Mouse (Mus musculus) bone marrow macrophage, adult 2 months (primary cell): Measurements from ENCODE around the gene Atp13a3.
"Not testable (repeated sequence)": the region's sequence is repeated elsewhere in the genome, so short reads cannot be mapped to it uniquely, and the experiment has no call there.

Experiments used
- CTCF ChIP-seq: IDR thresholded peaks from 2 replicates; pipeline ENCODE4 v1.5.1; 2012; ENCODE audit warnings: low read depth, mild to moderate bottlenecking, low read length, moderate library complexity
- POLR2A ChIP-seq: IDR thresholded peaks from 2 replicates; pipeline ENCODE4 v1.6.1; 2012; ENCODE audit warnings: mild to moderate bottlenecking, low read depth, low read length, borderline replicate concordance

- not testable (repeated sequence) for TF ChIP-seq CTCF, POLR2A
Measured at GRCm38 (mm10) chr16:30373286-30373685, 32.5 kb downstream of the Atp13a3 start.
